Mouse (Mus musculus) testis, adult 2 months (tissue): ENCODE measurements at regions not wholly inside any gene's neighbourhood (a gene's known extent, or its start where the extent isn't known, plus 50 kb on each side); places are given as distances from the start of the nearest gene placed in this dataset.

Experiments
- H3K27ac ChIP-seq: fragments of 200-500 bp; 2 replicates; pipeline ENCODE4 v1.5.1; 2012; ENCODE audit warnings: low read depth, low read length; ENCODE audit not compliant: control insufficient read depth, insufficient read depth
- H3K27me3 ChIP-seq: fragments of 200-500 bp; 2 replicates; pipeline ENCODE4 v1.6.1; 2012; ENCODE audit warnings: mild to moderate bottlenecking, low read length, moderate library complexity; ENCODE audit not compliant: control insufficient read depth, insufficient read depth
- H3K36me3 ChIP-seq: fragments of 200-500 bp; 2 replicates; pipeline ENCODE4 v1.6.1; 2012; ENCODE audit warnings: mild to moderate bottlenecking, low read length; ENCODE audit not compliant: control insufficient read depth, insufficient read depth
- H3K4me1 ChIP-seq: fragments of 200-500 bp; 2 replicates; pipeline ENCODE4 v1.6.1; 2012; ENCODE audit warnings: low read length; ENCODE audit not compliant: control insufficient read depth, insufficient read depth
- H3K4me3 ChIP-seq: fragments of 200-500 bp; 2 replicates; pipeline ENCODE4 v1.5.1; 2012; ENCODE audit warnings: low read depth, mild to moderate bottlenecking, low read length, moderate library complexity, mixed read lengths; ENCODE audit not compliant: control insufficient read depth
- CTCF ChIP-seq: fragments of 200-500 bp; IDR thresholded peaks from 2 replicates; pipeline ENCODE4 v1.5.1; 2012; ENCODE audit warnings: low read depth, mild to moderate bottlenecking, inconsistent platforms, low read length, moderate library complexity; ENCODE audit not compliant: control insufficient read depth, insufficient read depth, insufficient replicate concordance
- POLR2A ChIP-seq: fragments of 200-500 bp; IDR thresholded peaks from 2 replicates; pipeline ENCODE4 v1.6.1; 2012; ENCODE audit warnings: low read depth, mild to moderate bottlenecking, inconsistent platforms, low read length, moderate library complexity; ENCODE audit not compliant: control insufficient read depth

GRCm38 (mm10) chr10:99913846-99914187 is 101.6 kb upstream of the Kitl start:
- no peaks in the 10 kb centered on the region for H3K36me3 ChIP-seq
- H3K4me3 ChIP-seq = no peak overlapping the region
- H3K27ac ChIP-seq = no peak overlapping the region
- TF ChIP-seq POLR2A (no peak), CTCF (no peak)
- H3K27me3 ChIP-seq = no peaks in the 10 kb centered on the region
- H3K4me1 ChIP-seq = no peaks in the 10 kb centered on the region

- no peak overlapping the region for H3K27ac ChIP-seq
- peak overlapping the region; percentile 33; the same call in 1 of the 2 replicates for H3K4me3 ChIP-seq
- H3K4me1 ChIP-seq = no peaks in the 10 kb centered on the region
- no peak for TF ChIP-seq POLR2A
- no peak for TF ChIP-seq CTCF
- no peaks in the 10 kb centered on the region for H3K27me3 ChIP-seq
- no peaks in the 10 kb centered on the region for H3K36me3 ChIP-seq
Observed at GRCm38 (mm10) chr10:99913001-99913845, 102.2 kb upstream of the Kitl start.

GRCm38 (mm10) chr10:99910011-99910723 is 105.3 kb upstream of the Kitl start:
- Histone ChIP-seq H3K27ac (no peak overlapping the region), H3K4me1 (no peaks in the 10 kb centered on the region), H3K4me3 (no peak overlapping the region), H3K36me3 (no peaks in the 10 kb centered on the region), H3K27me3 (no peaks in the 10 kb centered on the region)
- TF ChIP-seq CTCF = no peak
- no peak for TF ChIP-seq POLR2A

- no peaks in the 10 kb centered on the region for H3K4me1 ChIP-seq
- H3K4me3 ChIP-seq = no peak overlapping the region
- no peak overlapping the region for H3K27ac ChIP-seq
- H3K27me3 ChIP-seq = no peaks in the 10 kb centered on the region
- H3K36me3 ChIP-seq = no peaks in the 10 kb centered on the region
- TF ChIP-seq CTCF = no peak
- TF ChIP-seq POLR2A = no peak
Observed at GRCm38 (mm10) chr10:99908044-99908443, 107.4 kb upstream of the Kitl start.

- TF ChIP-seq CTCF (no peak), POLR2A (no peak)
Observed at GRCm38 (mm10) chr10:99906778-99907435, 108.5 kb upstream of the Kitl start.

GRCm38 (mm10) chr10:99902280-99903231 is 112.9 kb upstream of the Kitl start:
- Histone ChIP-seq H3K27me3 (no peaks in the 10 kb centered on the region), H3K27ac (no peak overlapping the region), H3K4me3 (no peak overlapping the region), H3K36me3 (no peaks in the 10 kb centered on the region), H3K4me1 (no peaks in the 10 kb centered on the region)
- TF ChIP-seq POLR2A (no peak), CTCF (no peak)

More at GRCm38 (mm10) chr10:99906778-99907435, 108.5 kb upstream of the Kitl start:
- Histone ChIP-seq H3K4me1 (no peaks in the 10 kb centered on the region), H3K4me3 (no peak overlapping the region), H3K27ac (no peak overlapping the region), H3K36me3 (no peaks in the 10 kb centered on the region), H3K27me3 (no peaks in the 10 kb centered on the region)
